9 mouse cellular contexts compared by ENCODE assay signal in the genomic region with DNA sequence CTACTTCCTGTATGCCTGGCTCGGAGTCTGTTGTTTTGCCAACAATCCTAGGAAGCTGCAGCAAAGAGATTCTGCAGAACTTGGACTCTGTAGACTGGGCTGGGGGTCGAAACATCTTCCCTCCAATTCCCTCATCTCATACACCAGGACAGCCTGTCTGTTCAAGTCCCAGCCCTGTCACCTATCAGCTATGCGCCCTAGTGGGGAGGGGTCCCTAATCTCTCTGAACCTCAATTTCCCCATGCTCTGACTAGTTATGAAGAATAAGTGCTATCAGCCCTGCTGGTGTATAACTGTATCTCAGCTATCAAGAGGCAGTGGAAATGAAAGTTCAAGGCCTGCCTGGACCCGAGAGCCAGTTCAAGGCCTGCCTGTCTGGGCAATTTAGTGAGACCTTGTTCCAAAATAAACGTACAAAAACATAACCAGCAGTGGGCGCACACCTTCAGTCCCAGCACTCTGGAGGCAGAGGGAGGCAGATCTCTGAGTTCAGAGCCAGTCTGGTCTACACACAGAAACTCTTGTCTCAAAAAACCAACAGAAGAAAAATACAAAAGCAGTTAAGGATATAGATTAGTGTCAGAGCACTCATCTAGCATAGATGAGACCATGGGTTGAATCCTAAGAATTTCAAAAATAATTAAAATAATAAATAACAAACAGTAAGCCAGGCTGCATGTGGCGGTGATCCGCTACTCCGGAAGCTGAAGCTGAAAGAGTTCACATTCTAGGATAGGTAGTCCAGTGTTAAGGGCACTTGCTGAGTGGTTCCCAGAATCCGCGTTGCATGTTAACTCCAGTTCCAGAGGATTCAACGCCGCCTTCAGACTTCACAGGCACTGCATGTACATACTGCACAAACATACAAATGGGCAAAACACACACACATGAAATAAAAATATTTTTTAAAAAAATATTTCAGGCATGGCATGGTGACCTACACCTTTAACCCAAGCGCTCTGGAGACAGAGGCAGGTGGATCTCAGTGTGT. TPM values are rescaled to one million over a fixed set of nuclear protein-coding genes. Genes with fewer than 3 reads are reported as not detected.
DNase-seq lines count a peak whose midpoint lies in the region; ATAC-seq lines count a peak whose summit lies in the region.
"Had no signal": no experiment of that assay in that cellular context is flagged by ENCODE, and none has a peak within 500 bp of the region (broad histone marks: within the 10 kb centered on the region; RNA-seq: fewer than 3 reads in every experiment).

No protein-coding gene starts in this region.

- peaks cover 24% of the 10 kb centered on the region for H3K27me3 ChIP-seq in heart, embryonic 12.5 days (replicated peaks)
- H3K27me3 ChIP-seq in forebrain, embryonic 11.5 days (ENCODE audit: control insufficient read depth, insufficient read depth, low read length) = peaks cover 5% of the 10 kb centered on the region
- peaks cover 10% of the 10 kb centered on the region for H3K27me3 ChIP-seq in limb, embryonic 11.5 days (ENCODE audit: control insufficient read depth, insufficient read depth, low read length)
- H3K27me3 ChIP-seq in neural tube, embryonic 12.5 days (replicated peaks) = peaks cover 20% of the 10 kb centered on the region

- H3K4me3 ChIP-seq in heart, embryonic 12.5 days = peak overlapping the region; percentile 60
- H3K4me3 ChIP-seq in forebrain, embryonic 11.5 days (ENCODE audit: low read depth, low read length) = peak overlapping the region; percentile 40
- peak overlapping the region; percentile 38; the same call in 1 of the 2 replicates for H3K4me3 ChIP-seq in limb, embryonic 11.5 days (ENCODE audit: low read depth, low read length)
- peak overlapping the region; percentile 30 for H3K4me3 ChIP-seq in neural tube, embryonic 12.5 days

- H3K27ac ChIP-seq in heart, embryonic 12.5 days (ENCODE audit: poor library complexity, severe bottlenecking) = no peak overlapping the region
- peak overlapping the region; percentile 12; the same call in 1 of the 2 replicates for H3K27ac ChIP-seq in forebrain, embryonic 11.5 days (ENCODE audit: low read depth, low read length)
- H3K27ac ChIP-seq in limb, embryonic 11.5 days (replicated peaks; ENCODE audit: low read depth, low read length) = no peak overlapping the region
- no peak overlapping the region for H3K27ac ChIP-seq in neural tube, embryonic 12.5 days
- H3K27ac ChIP-seq: macrophage had no signal

- ATAC-seq in heart, embryonic 12.5 days (ENCODE audit: insufficient number of reproducible peaks, low FRiP score) = 0 out of 2 replicates have a peak, but pooled peaks have one; percentile 20
- peak; percentile 19; the same call in 1 of the 2 replicates for ATAC-seq in forebrain, embryonic 11.5 days (replicated peaks; ENCODE audit: low FRiP score)
- ATAC-seq in limb, embryonic 11.5 days (ENCODE audit: insufficient number of reproducible peaks, low FRiP score, low TSS enrichment, low read depth) = peak; percentile 10; the same call in 1 of the 2 replicates
- ATAC-seq in neural tube, embryonic 12.5 days (ENCODE audit: low FRiP score, low read depth) = no peak

- H3K36me3 ChIP-seq in heart, embryonic 12.5 days = peaks cover 27% of the 10 kb centered on the region
- no peaks in the 10 kb centered on the region; the same call in 1 of the 2 replicates for H3K36me3 ChIP-seq in forebrain, embryonic 11.5 days (ENCODE audit: control insufficient read depth, insufficient read depth, low read length)
- peaks cover 14% of the 10 kb centered on the region for H3K36me3 ChIP-seq in limb, embryonic 11.5 days (ENCODE audit: control insufficient read depth, insufficient read depth, low read length)
- H3K36me3 ChIP-seq in neural tube, embryonic 12.5 days = peaks cover 29% of the 10 kb centered on the region

- peaks cover 46% of the 10 kb centered on the region for H3K4me1 ChIP-seq in heart, embryonic 12.5 days (replicated peaks)
- H3K4me1 ChIP-seq in forebrain, embryonic 11.5 days (replicated peaks; ENCODE audit: control insufficient read depth, insufficient read depth, low read length) = peaks cover 4% of the 10 kb centered on the region; the same call in 1 of the 2 replicates
- H3K4me1 ChIP-seq in limb, embryonic 11.5 days (ENCODE audit: control insufficient read depth, insufficient read depth, low read length) = no peaks in the 10 kb centered on the region
- peaks cover 14% of the 10 kb centered on the region; the same call in 1 of the 2 replicates for H3K4me1 ChIP-seq in neural tube, embryonic 12.5 days

- H3K9me3 ChIP-seq in heart, embryonic 12.5 days (replicated peaks) = no peaks in the 10 kb centered on the region
- H3K9me3 ChIP-seq in forebrain, embryonic 11.5 days (ENCODE audit: control insufficient read depth, low read length) = no peaks in the 10 kb centered on the region
- H3K9me3 ChIP-seq in limb, embryonic 11.5 days (ENCODE audit: control insufficient read depth, low read length) = no peaks in the 10 kb centered on the region
- H3K9me3 ChIP-seq in neural tube, embryonic 12.5 days = no peaks in the 10 kb centered on the region

- no peak for DNase-seq in heart, postnatal 25 days (ENCODE audit: low spot score)
- peak; percentile 31 for DNase-seq in T-cell, adult 2 months (ENCODE audit: low spot score)
- DNase-seq in forebrain, embryonic 11.5 days (ENCODE audit: low spot score) = peak; percentile 54
- DNase-seq in limb, embryonic 11.5 days (ENCODE audit: low spot score) = peak; percentile 32
- DNase-seq in frontal cortex, postnatal 36 days (ENCODE audit: low spot score in 2 of 2) = no peak
- no peak for DNase-seq in layer of hippocampus, adult 9-11 months

- H3K9ac ChIP-seq in heart, embryonic 12.5 days = peak overlapping the region; percentile 79; the same call in 1 of the 2 replicates
- H3K9ac ChIP-seq in forebrain, embryonic 11.5 days (ENCODE audit: low read length) = no peak overlapping the region
- H3K9ac ChIP-seq in limb, embryonic 11.5 days (ENCODE audit: low read length) = no peak overlapping the region; the same call in 1 of the 2 replicates
- peak overlapping the region; percentile 53; the same call in 1 of the 2 replicates for H3K9ac ChIP-seq in neural tube, embryonic 12.5 days

- intact Hi-C loops in heart, postnatal 25 days (cut with DNase I) = no loop called here

- 47% methylated on average over 14 of the region's 14 CpGs for WGBS in heart, embryonic 12.5 days
- WGBS in forebrain, embryonic 11.5 days = 48% methylated on average over 14 of the region's 14 CpGs
- WGBS in limb, embryonic 11.5 days = 48% methylated on average over 14 of the region's 14 CpGs
- 47% methylated on average over 14 of the region's 14 CpGs for WGBS in neural tube, embryonic 12.5 days

- peak overlapping the region; percentile 96 for H3K4me2 ChIP-seq in heart, embryonic 12.5 days
- peak overlapping the region; percentile 78 for H3K4me2 ChIP-seq in forebrain, embryonic 11.5 days (ENCODE audit: low read depth, low read length, severe bottlenecking)
- H3K4me2 ChIP-seq in limb, embryonic 11.5 days (ENCODE audit: low read depth, severe bottlenecking) = peak overlapping the region; percentile 92
- H3K4me2 ChIP-seq in neural tube, embryonic 12.5 days (replicated peaks) = peak overlapping the region; percentile 81

RNA-seq across cellular contexts. Expression of gene Aifm3, which starts 0.6 kb away (rescaled TPM):
- 0.82 and 1.1 TPM in 2 replicates for polyA plus RNA-seq in heart, embryonic 12.5 days (2016; fragmentation: Nextera tagmentation; extraction: Ambion mirVana)
- total RNA-seq in heart, postnatal 25 days (2021) = under 1 TPM in 1 of 2 experiments, not detected in 1; 0.28 TPM
- 3.2 and 3.8 TPM in 2 replicates for polyA plus RNA-seq in forebrain, embryonic 11.5 days (2014; fragmentation: Nextera tagmentation; extraction: Ambion mirVana)
- 0.26 and 0.63 TPM in 2 replicates for polyA plus RNA-seq in limb, embryonic 11.5 days (2014; fragmentation: Nextera tagmentation; extraction: Ambion mirVana)
- 1.1 and 3.2 TPM in 2 replicates for polyA plus RNA-seq in neural tube, embryonic 12.5 days (2016; fragmentation: Nextera tagmentation; extraction: Ambion mirVana)
- polyA plus RNA-seq: macrophage had no signal

RNA-seq across cellular contexts. Expression of gene Lztr1, which starts 19.7 kb away (rescaled TPM):
- polyA plus RNA-seq in heart, embryonic 12.5 days (2016; fragmentation: Nextera tagmentation; extraction: Ambion mirVana) = 49.2 and 56.6 TPM in 2 replicates
- total RNA-seq in heart, postnatal 25 days (2021) = 10 to 100 TPM; 34.3 to 35.0 TPM
- 97.5 and 106 TPM in 2 replicates for polyA plus RNA-seq in forebrain, embryonic 11.5 days (2014; fragmentation: Nextera tagmentation; extraction: Ambion mirVana)
- polyA plus RNA-seq in limb, embryonic 11.5 days (2014; fragmentation: Nextera tagmentation; extraction: Ambion mirVana) = 76.1 and 92.9 TPM in 2 replicates
- polyA plus RNA-seq in neural tube, embryonic 12.5 days (2016; fragmentation: Nextera tagmentation; extraction: Ambion mirVana) = 116 and 135 TPM in 2 replicates

RNA-seq across cellular contexts. Expression of gene Crkl, which starts 37.0 kb away (rescaled TPM):
- polyA plus RNA-seq in heart, embryonic 12.5 days (2016; fragmentation: Nextera tagmentation; extraction: Ambion mirVana) = 44.7 and 57.7 TPM in 2 replicates
- 10 to 100 TPM; 25.3 to 29.3 TPM for total RNA-seq in heart, postnatal 25 days (2021)
- 96.7 and 102 TPM in 2 replicates for polyA plus RNA-seq in forebrain, embryonic 11.5 days (2014; fragmentation: Nextera tagmentation; extraction: Ambion mirVana)
- 90.4 and 95.2 TPM in 2 replicates for polyA plus RNA-seq in limb, embryonic 11.5 days (2014; fragmentation: Nextera tagmentation; extraction: Ambion mirVana)
- polyA plus RNA-seq in neural tube, embryonic 12.5 days (2016; fragmentation: Nextera tagmentation; extraction: Ambion mirVana) = 91.0 and 102 TPM in 2 replicates

RNA-seq across cellular contexts. Expression of gene Thap7, which starts 42.2 kb away (rescaled TPM):
- polyA plus RNA-seq in heart, embryonic 12.5 days (2016; fragmentation: Nextera tagmentation; extraction: Ambion mirVana) = 35.9 and 37.0 TPM in 2 replicates
- total RNA-seq in heart, postnatal 25 days (2021) = 10 to 100 TPM; 13.1 to 14.7 TPM
- 50.2 and 55.6 TPM in 2 replicates for polyA plus RNA-seq in forebrain, embryonic 11.5 days (2014; fragmentation: Nextera tagmentation; extraction: Ambion mirVana)
- polyA plus RNA-seq in limb, embryonic 11.5 days (2014; fragmentation: Nextera tagmentation; extraction: Ambion mirVana) = 49.1 and 58.7 TPM in 2 replicates
- polyA plus RNA-seq in neural tube, embryonic 12.5 days (2016; fragmentation: Nextera tagmentation; extraction: Ambion mirVana) = 62.7 and 71.0 TPM in 2 replicates

Comparison
In these comparisons a context has a peak if more than half of its experiments do, and no peak if none do; other contexts are left out.
1. H3K9ac ChIP-seq: peak in heart, embryonic 12.5 days (single experiment) and neural tube, embryonic 12.5 days (single experiment); none in forebrain, embryonic 11.5 days (single experiment) and limb, embryonic 11.5 days (single experiment).
2. DNase-seq: peak in T-cell, adult 2 months (single experiment), forebrain, embryonic 11.5 days (single experiment) and limb, embryonic 11.5 days (single experiment); none in heart, postnatal 25 days (single experiment), frontal cortex, postnatal 36 days (0 of 2) and layer of hippocampus, adult 9-11 months (single experiment).
3. Peak in every context shown above with its lines, with median percentiles within 50 percentile points of each other: H3K4me2 ChIP-seq and H3K4me3 ChIP-seq.